Mouse (Mus musculus): Measurements from ENCODE around the gene Olfr103.

The Olfr103 gene

DNA sequence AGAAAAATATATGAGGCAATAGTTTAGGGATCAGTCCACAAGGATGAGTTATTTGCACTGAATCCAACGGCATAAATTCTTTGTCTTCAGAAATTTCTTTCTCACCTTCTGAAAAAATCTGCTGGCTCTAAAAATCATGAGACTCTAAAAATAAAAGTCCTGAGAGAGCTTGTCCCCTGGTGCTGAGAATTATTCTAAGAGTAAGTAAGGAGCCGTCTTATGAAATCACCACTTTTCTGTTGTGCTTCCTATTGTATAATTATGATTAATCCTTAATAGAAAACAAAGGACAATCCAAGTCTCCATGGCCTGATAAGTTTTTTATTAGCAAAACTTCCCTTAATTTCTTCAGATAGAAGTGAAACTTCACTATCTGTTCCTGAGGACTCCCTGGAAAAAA lies at the start of gene Olfr103:
Gene Olfr103 (minus strand): TSS at position 101 of the 400 bp plus-strand sequence.
- no peak for DNase-seq (ENCODE audit: low read depth)

DNA sequence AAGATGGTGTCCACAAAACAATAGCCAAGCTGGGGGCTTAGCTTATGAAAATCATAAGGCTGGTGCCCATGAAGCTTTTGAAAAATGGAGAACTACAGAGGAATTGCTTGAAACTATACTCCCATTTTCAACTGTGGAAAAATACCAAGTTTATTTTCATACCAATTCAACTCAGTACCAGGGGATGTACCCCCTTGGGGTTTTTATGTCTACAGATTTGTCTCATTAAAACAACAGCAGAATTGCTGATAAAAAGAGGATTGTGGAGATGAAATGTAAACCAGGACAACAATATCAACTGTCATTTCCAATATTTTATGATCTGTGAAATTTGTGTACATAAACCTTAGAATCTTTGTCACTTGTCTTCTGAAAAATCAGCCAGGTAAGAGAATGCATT lies 39.2 kb upstream of the Olfr103 start, which contains the start of gene Olfr105-ps:
Gene Olfr105-ps (plus strand): TSS at position 301 of the 400 bp plus-strand sequence.
- no peak for DNase-seq (ENCODE audit: low read depth)

DNA sequence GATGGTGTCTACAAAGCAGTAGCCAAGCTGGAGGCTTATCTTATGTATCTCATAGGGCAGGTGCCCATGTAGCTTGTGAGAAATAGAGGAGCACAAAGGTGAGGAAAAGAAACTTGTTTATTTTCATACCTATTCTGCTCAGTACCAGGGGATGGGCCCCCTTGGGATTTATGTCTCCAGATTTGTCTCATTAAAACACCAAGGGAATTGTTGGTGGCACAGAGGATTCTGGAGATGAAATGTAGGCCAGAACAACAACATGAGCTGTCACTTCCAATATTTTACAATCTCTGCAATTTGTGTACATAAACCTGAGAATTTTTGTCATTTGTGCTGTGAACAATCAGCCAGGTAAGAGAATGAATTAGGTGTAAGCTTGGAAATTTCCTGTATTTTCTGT lies 19.8 kb upstream of the Olfr103 start, which contains the start of gene Olfr104-ps:
Gene Olfr104-ps (plus strand): TSS at position 301 of the 400 bp plus-strand sequence.
- no peak for DNase-seq (ENCODE audit: low read depth)

DNA sequence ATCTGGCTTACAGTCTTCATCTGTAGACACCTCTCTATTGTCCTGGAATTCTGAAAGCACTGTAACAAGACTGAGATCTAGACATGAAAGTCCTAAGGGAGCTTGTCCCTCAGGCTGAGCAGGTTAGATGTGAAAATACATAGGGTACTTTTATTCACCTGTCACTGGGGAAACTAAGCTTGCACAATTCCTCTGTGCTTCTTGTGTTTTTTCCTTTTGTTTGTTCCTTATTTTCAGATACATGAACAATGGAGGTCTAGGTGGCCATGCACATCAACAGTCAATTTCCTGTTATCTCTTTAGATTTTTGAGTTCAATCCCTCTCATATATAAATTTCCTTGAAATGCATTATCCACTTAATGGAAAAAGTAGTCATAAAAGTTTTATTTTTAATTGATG lies 22.5 kb downstream of the Olfr103 start, which contains the start of gene Olfr102:
Gene Olfr102 (minus strand): TSS at position 101 of the 400 bp plus-strand sequence.
- no peak for DNase-seq (ENCODE audit: low read depth)

DNA sequence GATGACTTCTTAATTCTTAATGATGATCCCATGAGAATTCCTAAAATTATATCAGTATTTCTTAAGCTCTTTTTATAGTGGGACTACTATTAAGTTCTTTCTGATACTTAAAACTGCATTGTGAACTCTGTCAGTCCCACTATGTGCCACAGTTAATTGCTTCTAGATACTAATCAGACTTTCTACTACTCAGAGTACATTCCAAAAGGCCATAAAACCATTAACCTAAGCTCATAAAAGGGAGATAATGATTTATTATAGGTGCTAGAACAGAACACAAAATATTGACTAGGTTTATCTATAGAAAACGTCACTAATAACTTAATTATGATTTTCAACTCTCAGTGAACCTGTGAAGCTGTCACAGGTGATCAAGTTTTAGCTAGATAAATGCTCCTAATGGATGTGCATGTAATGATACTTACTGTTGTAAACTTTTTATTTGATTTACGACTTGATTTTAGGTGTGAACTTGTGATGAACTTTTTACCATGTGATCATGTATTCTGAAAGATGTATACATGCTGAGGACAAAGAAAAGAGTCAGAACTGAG lies 29.3 kb downstream of the Olfr103 start:
- DNase-seq (ENCODE audit: low read depth): no peak

DNA sequence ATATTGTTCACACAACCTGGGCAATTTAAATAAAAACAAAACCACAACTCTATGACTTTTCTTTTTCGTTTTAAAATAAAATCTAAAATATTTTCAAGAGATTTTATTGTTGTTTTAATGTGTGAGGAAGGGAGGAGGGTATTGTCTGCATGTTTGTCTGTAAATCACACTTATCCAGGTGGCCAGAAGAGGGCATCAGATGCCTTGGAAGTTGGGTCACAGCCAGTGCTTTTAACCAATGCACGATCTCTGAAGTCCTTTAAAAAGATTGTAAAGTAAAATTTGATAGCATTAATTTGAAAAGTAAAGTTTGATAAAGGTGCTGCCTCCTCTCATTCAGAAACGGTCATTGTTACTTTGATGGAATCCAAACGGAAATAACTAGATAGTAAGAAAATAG lies 31.0 kb downstream of the Olfr103 start:
- no peak for DNase-seq (ENCODE audit: low read depth)

DNA sequence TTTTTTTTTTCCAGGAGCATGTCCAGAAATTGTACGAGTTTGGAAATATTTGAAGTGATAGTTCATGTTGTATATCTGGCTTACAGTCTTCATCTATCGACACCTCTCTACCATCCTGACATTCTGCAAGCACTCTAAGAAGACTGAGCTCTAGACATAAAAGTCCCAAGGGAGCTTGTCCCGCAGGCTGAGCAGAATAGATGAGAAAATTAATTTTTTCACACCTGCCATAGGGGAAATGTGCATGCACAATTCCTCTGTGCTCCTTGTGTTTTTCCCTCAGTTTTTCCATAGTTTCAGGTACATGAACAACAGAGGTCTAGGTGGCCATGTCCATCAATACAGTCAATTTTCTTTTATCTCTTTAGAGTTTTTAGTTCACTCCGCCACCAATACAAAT lies 35.3 kb downstream of the Olfr103 start, which contains the start of gene Olfr101:
Gene Olfr101 (minus strand): TSS at position 101 of the 400 bp plus-strand sequence.
- DNase-seq (ENCODE audit: low read depth): no peak

All from naive thymus-derived CD4-positive, alpha-beta T cell, adult 2 months (primary cell).